Mouse (Mus musculus) naive thymus-derived CD4-positive, alpha-beta T cell, adult 5 months (primary cell): Measurements from ENCODE around the gene Pofut1. TPM values are rescaled to one million over a fixed set of nuclear protein-coding genes. Genes with fewer than 3 reads are reported as not detected.

Experiments
- polyA plus RNA-seq: library from polyadenylated mRNA; unstranded; fragments of 100-300 nt; shearing (Covaris generic); gene quantifications from one replicate; pipeline ENCODE4 v1.2.1, GENCODE M21; 2017

The Pofut1 gene
- polyA plus RNA-seq = 13.8 TPM

GRCm38 (mm10) chr2:153241250-153242014, at the start of gene Pofut1, which contains the start of gene Plagl2:
TSS of gene Pofut1 (plus strand) at chr2:153241533.
TSS of gene Plagl2 (minus strand) at chr2:153241426.

DNA sequence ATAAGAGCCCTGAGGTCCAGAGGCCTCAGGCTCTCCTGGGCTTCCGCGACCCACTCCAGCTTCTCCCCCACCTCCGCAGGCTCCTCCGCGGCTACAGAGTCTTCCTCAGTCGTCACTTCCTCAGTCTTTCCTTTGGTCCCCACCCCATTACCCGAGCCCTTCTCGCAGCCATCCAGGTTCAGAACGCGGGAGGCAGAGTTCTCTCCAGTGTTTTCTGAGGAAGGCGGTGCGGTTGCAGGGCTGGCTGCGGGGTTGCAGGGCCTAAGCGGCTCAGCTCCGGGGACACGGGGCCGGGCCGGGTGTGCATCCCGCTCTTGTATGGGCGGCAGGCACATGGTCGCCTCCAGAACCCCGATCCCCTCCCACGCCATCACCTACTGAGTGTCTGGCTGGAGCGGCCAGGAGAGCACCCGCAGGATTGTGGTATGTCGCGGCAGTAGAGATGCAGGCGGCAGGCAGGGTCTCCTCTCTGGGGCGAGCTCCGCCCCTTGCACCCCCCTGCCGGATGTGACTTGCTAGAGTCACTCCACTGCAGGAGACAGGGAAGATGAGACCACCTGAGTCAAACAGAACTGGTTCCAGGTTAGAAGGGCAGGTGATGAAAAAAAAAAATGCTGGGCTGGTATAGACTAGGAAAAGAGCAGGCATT, 16.3 kb upstream of the Pofut1 start, which contains the start of gene Tspyl3:
Tspyl3 (minus strand) TSS at position 496 of the 649 bp plus-strand sequence.

GRCm38 (mm10) chr2:153290938-153291928, 49.9 kb downstream of the Pofut1 start, which contains the start of gene Kif3b:
TSS of gene Kif3b (plus strand) at chr2:153291413.

Other genes with a start within 250 kb of the Pofut1 start
- gene Pdrg1, start 226.1 kb upstream of the Pofut1 start, polyA plus RNA-seq = 90.4 TPM
- gene Xkr7, start 209.7 kb upstream of the Pofut1 start, polyA plus RNA-seq = not detected
- gene Ccm2l, start 175.6 kb upstream of the Pofut1 start, polyA plus RNA-seq = not detected
- gene Hck, start 133.1 kb upstream of the Pofut1 start, polyA plus RNA-seq = not detected
- gene Tm9sf4, start 80.2 kb upstream of the Pofut1 start, polyA plus RNA-seq = 40.2 TPM
- 10.8 TPM for gene Tspyl3, start 16.1 kb upstream of the Pofut1 start, polyA plus RNA-seq
- 9.2 TPM for gene Plagl2, start 107 bp upstream of the Pofut1 start, polyA plus RNA-seq
- 10.8 TPM for gene Kif3b, start 49.9 kb downstream of the Pofut1 start, polyA plus RNA-seq
- gene Asxl1, start 104.3 kb downstream of the Pofut1 start, polyA plus RNA-seq = 52.0 TPM